8 mouse cellular contexts compared by ENCODE assay signal in genomic region chr8:36309952-36310351, GRCm38 (mm10).
A peak's percentile ranks its signal among the peaks of the same experiment; 100 is the strongest.
DNase-seq lines count a peak whose midpoint lies in the region; ATAC-seq and TF ChIP-seq lines count a peak whose summit lies in the region.

No protein-coding gene starts in this region.

- peaks cover 5% of the 10 kb centered on the region; the same call in 1 of the 2 replicates for H3K4me1 ChIP-seq in limb, embryonic 13.5 days
- no peaks in the 10 kb centered on the region for H3K4me1 ChIP-seq in limb, embryonic 10.5 days

- no peaks in the 10 kb centered on the region for H3K36me3 ChIP-seq in limb, embryonic 13.5 days
- no peaks in the 10 kb centered on the region for H3K36me3 ChIP-seq in limb, embryonic 10.5 days
- H3K36me3 ChIP-seq in myocyte (ENCODE audit: control insufficient read depth, insufficient read depth) = no peaks in the 10 kb centered on the region

- H3ac ChIP-seq in myocyte (ENCODE audit: control insufficient read depth, insufficient read length) = no peak overlapping the region

- H3K4me2 ChIP-seq in limb, embryonic 13.5 days (replicated peaks) = no peak overlapping the region
- peak overlapping the region; percentile 38 for H3K4me2 ChIP-seq in myocyte (ENCODE audit: low read depth)

- no peak for TF ChIP-seq POLR2A in myocyte (IDR thresholded peaks at IDR 0.05; ENCODE audit: insufficient read length, low read depth)

- WGBS in limb, embryonic 13.5 days = 59% methylated on average over 10 of the region's 10 CpGs
- WGBS in limb, embryonic 10.5 days = 83% methylated on average over 10 of the region's 10 CpGs

- peak overlapping the region; percentile 28; the same call in 1 of the 2 replicates for H3K27ac ChIP-seq in limb, embryonic 13.5 days
- no peak overlapping the region; the same call in 1 of the 2 replicates for H3K27ac ChIP-seq in limb, embryonic 10.5 days

- H3K4me3 ChIP-seq in limb, embryonic 13.5 days = no peak overlapping the region
- H3K4me3 ChIP-seq in limb, embryonic 10.5 days = no peak overlapping the region
- H3K4me3 ChIP-seq in myocyte = no peak overlapping the region

- H3K9me3 ChIP-seq in limb, embryonic 13.5 days = no peaks in the 10 kb centered on the region
- H3K9me3 ChIP-seq in limb, embryonic 10.5 days (replicated peaks) = no peaks in the 10 kb centered on the region

- DNase-seq in adrenal gland, postnatal 14 days = peak; percentile 32
- no peak for DNase-seq in adrenal gland, adult 8-10 months
- DNase-seq in limb, embryonic 10.5 days (ENCODE audit: low spot score) = no peak
- peak; percentile 38 for DNase-seq in heart, adult 8-10 months (ENCODE audit: low spot score)
- DNase-seq in kidney, postnatal 25 days = no peak
- DNase-seq in thymus, postnatal 4 days = no peak

- H3K27me3 ChIP-seq in limb, embryonic 13.5 days = no peaks in the 10 kb centered on the region
- H3K27me3 ChIP-seq in limb, embryonic 10.5 days (ENCODE audit: low read depth, poor library complexity, severe bottlenecking) = no peaks in the 10 kb centered on the region
- no peaks in the 10 kb centered on the region for H3K27me3 ChIP-seq in myocyte (ENCODE audit: control insufficient read depth, insufficient read depth, insufficient read length)

- ATAC-seq in limb, embryonic 13.5 days (ENCODE audit: low FRiP score, low read depth) = no peak

- H3K79me2 ChIP-seq in myocyte (ENCODE audit: control insufficient read depth, insufficient read depth) = no peaks in the 10 kb centered on the region

- H3K9ac ChIP-seq in limb, embryonic 13.5 days = no peak overlapping the region

TF ChIP-seq in myocyte, 11 proteins besides CTCF, POLR2A, EP300 and RAD21:
- TF ChIP-seq TCF3 (IDR thresholded peaks at IDR 0.05; ENCODE audit: insufficient read length, low read depth) = no peak
- TF ChIP-seq MAX (IDR thresholded peaks at IDR 0.05; ENCODE audit: low read depth) = no peak

Comparison
In these comparisons a context has a peak if more than half of its experiments do, and no peak if none do; other contexts are left out.
1. DNase-seq: peak in adrenal gland, postnatal 14 days (single experiment) and heart, adult 8-10 months (single experiment); none in adrenal gland, adult 8-10 months (single experiment), limb, embryonic 10.5 days (single experiment), kidney, postnatal 25 days (0 of 2) and thymus, postnatal 4 days (single experiment).